Mouse (Mus musculus) hematopoietic stem cell, adult 5-6 weeks (primary cell): ENCODE results near the gene Pde4a. TPM values are rescaled to one million over a fixed set of nuclear protein-coding genes. Genes with fewer than 3 reads are reported as not detected.
A peak's percentile ranks its signal among the peaks of the same experiment; 100 is the strongest.
"Not testable (repeated sequence)": the region's sequence is repeated elsewhere in the genome, so short reads cannot be mapped to it uniquely, and the experiment has no call there.

Source experiments
- ATAC-seq, 2 experiments: fragments of 125-278 bp in 1 of 2; replicated peaks in 1 of 2; 2 replicates each; pipeline ENCODE4 v1.8.0; 2016 to 2017; ENCODE audit warnings: inconsistent platforms in 2 of 2, mild to moderate bottlenecking in 2 of 2, moderate number of reproducible peaks in 2 of 2, low read depth in 1 of 2, moderate TSS enrichment in 1 of 2; ENCODE audit not compliant: low FRiP score in 2 of 2, poor library complexity in 2 of 2, severe bottlenecking in 2 of 2, insufficient read depth in 1 of 2, low TSS enrichment in 1 of 2
- total RNA-seq: library from RNA; stranded (forward); fragments of 172-1452, 232-1000 nt; gene quantifications from 2 replicates; pipeline ENCODE4 v1.2.3, GENCODE M21; 2017

Gene Pde4a
- total RNA-seq, 1 experiment from 2014 or later = 2.7 TPM

DNA sequence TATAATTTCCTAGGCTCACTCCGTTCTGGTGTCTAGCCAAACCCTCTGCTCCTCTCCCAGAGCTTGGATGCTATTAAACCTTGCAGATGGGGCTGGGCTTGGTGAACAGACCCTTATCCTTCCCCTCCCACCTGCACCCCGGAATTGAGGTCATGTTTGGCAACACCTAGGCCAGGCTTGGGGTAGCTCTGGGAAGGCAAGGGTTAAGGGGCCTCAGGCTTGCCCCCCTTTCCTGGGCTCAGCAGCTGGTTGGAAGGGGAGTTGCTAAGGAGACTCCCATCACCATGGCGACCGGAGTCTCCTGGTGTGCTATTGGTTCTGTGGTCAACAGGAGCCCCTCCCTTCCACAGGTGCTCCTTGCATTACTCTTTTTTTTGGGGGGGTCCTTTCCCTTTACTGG is 32.5 kb downstream of the Pde4a start:
- ATAC-seq = no peak

GRCm38 (mm10) chr9:21198960-21199359 is 33.4 kb downstream of the Pde4a start:
- no peak for ATAC-seq

DNA sequence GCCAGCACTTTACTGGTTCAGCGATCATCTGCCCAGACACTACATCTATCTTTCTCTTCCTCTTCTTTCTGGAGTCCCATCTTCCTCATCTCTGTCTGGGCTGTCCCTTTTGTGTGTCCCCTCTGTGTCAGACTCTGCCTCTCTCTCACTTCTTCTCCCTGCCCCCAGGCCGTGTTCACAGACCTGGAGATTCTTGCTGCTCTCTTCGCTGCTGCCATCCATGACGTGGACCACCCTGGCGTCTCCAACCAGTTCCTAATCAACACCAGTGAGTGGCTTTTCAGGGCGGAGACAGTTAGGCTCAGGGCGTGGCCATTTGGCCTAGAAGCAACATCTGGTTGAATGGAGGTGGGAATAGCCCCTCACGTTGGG is 38.6 kb downstream of the Pde4a start:
- ATAC-seq = no peak

GRCm38 (mm10) chr9:21204528-21205272 is 39.2 kb downstream of the Pde4a start:
- no peak for ATAC-seq

GRCm38 (mm10) chr9:21206848-21207247 is 41.3 kb downstream of the Pde4a start:
- no peak for ATAC-seq

DNA sequence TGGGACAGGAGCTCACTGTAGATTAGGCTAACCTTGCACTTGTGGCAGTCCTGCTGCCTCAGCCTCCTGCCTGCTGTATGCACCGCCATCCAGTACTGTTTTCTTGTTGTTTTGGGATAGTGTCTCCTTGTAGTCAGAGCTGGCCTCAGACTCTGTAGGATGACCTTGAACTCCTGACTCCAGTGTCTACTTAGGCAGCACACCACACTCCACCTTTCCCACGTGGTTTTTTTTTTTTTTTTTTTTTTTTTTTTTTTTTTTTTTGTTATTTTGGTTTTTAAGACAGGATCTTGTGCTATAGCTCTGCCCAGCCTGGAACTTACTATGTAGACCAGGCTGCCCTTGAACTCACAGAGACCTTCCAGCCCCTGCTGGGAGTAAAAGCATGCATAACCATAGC is 43.1 kb downstream of the Pde4a start:
- ATAC-seq = no peak

- no peak for ATAC-seq
These were observed 45.3 kb downstream of the Pde4a start for GRCm38 (mm10) chr9:21210821-21211220.

- no peak for ATAC-seq
These were observed 46.1 kb downstream of the Pde4a start for GRCm38 (mm10) chr9:21211624-21212023.

GRCm38 (mm10) chr9:21213617-21214190 is 48.2 kb downstream of the Pde4a start:
- ATAC-seq = no peak; a peak in 1 of 4 replicates

- no peak for ATAC-seq
These were observed 50.7 kb downstream of the Pde4a start for GRCm38 (mm10) chr9:21216050-21216841.

DNA sequence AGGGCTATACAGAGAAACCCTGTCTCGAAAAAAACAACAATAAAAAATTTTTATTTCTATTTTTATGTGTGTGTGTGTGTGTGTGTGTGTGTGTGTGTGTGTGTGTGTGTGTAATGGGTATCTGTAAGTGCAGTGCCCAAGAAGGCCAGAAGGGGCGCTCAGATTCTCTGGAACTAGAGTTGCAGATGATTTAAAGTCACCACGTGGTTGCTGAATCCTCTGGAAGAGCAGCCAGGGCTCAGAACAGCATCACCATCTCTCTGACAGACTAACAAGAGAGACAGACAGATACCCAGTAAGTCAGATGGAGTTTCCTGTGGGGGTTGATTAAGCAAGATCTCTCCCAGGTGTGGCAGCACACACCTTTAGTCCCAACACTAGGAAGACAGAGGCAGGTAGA is 54.3 kb downstream of the Pde4a start:
- ATAC-seq = no peak

DNA sequence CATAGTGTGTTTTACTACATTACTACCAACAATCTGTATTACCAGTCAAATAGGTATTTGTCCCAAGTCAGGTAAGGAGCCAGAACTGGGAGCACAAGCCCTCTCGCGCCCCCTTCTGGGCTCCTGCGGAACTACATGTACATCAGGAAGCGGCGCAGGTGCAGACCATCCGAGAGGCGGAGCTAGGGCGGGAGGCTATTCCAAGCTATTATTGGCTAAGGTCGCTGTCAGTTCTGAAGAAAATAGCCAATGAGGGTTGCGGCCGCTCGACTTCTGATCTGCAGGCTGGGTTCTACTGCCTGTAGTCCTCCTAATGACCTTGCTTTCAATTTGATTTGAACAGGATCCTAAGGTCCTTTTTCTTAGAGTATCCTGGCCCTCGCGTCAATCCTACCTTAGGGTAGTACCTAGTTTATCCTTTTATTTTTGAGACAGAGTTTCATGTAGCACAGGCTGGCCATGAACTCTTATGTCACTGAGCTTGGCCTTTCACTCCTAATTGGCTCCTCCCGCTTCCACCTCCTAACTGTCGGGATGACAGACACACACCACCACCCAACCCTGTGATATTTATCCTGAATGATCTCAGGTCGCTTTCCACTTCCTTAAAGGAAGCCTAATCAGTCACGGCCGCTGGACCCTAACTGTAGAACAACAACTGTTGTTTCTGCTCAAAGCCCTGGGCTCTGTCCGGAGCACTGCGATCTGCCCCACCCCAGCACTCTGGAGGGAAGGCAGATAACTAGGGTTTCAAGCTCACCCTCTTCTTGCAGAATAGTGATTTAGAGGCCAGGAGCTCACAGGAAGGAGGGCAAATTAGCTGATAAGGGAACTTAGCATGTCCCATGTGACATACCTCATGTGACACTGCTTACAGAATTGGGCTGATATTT is 55.2 kb downstream of the Pde4a start:
- ATAC-seq = peak; percentile 94 to 96

DNA sequence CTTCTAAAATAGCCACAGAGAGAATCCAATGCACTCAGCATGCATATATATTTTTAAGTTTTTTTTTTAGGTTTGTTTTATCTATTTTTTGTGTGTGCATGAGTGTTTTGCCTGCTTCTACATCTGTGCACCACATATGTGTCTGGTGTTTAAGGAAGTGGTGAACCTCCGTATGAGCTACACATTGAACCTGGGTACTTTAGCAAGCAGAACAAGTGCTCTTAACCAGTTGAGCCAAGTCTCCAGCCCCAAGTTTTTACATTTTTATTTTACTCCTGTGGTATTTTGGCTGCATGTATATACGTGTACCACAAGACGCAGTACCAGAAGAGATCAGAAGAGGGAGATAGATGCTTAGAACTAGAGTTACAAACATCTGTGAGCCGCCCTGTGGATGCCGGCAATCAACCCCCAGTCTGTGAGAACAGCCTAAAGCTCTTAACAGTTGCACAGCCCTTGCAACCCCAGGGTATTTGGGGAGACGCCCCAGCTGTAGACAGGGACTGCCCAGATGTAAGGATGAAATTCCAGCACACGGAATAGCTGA is 55.9 kb downstream of the Pde4a start:
- peak; percentile 62 to 65 for ATAC-seq

DNA sequence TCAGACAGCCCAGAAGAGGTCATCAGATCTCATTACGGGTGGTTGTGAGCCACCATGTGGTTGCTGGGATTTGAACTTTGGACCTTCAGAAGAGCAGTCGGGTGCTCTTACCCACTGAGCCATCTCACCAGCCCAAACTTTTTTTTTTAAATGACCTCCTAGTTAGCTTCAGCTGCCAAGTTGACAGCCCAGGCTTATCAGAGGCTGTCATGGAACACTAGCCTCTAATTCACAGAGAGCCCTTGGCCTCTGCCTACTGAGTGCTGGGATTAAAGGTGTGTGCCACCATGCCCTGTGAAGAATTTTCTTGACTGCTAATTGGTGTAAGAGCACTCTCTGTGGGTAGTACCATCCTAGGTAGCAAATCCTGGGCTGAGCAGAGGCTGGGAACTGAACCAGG is 58.0 kb downstream of the Pde4a start:
- ATAC-seq = not testable (repeated sequence)

- no peak for ATAC-seq
These were observed 58.4 kb downstream of the Pde4a start for GRCm38 (mm10) chr9:21223906-21224305.

GRCm38 (mm10) chr9:21224576-21225414 is 59.3 kb downstream of the Pde4a start:
- ATAC-seq = no peak

- no peak for ATAC-seq
These were observed 59.9 kb downstream of the Pde4a start for GRCm38 (mm10) chr9:21225415-21225758.
